Mouse (Mus musculus) hindbrain, postnatal 0 days (tissue): Measurements from ENCODE around the gene Mt3. TPM values are rescaled to one million over a fixed set of nuclear protein-coding genes. Genes with fewer than 3 reads are reported as not detected.

ENCODE experiments used
- ATAC-seq: fragments of 200-750 bp; cut with Nextera tagmentation; 2 replicates; pipeline ENCODE4 v1.8.0; 2017; ENCODE audit warnings: mild to moderate bottlenecking, moderate TSS enrichment, moderate library complexity
- DNase-seq: peaks from one replicate; pipeline ENCODE4 v3.0.0-alpha.2; 2015; ENCODE audit warnings: low spot score
- H3K27ac ChIP-seq: fragments of 300-500 bp; sonication (generic); 2 replicates; pipeline ENCODE4 v1.5.1; 2014; ENCODE audit warnings: mild to moderate bottlenecking
- H3K27me3 ChIP-seq: fragments of 300-500 bp; sonication (generic); 2 replicates; pipeline ENCODE4 v1.6.1; 2014; ENCODE audit warnings: low read length, mixed read lengths; ENCODE audit not compliant: insufficient read depth
- H3K36me3 ChIP-seq: fragments of 300-500 bp; sonication (generic); 2 replicates; pipeline ENCODE4 v1.6.1; 2014; ENCODE audit warnings: low read length, mixed read lengths; ENCODE audit not compliant: insufficient read depth
- H3K4me1 ChIP-seq: fragments of 300-500 bp; sonication (generic); 2 replicates; pipeline ENCODE4 v1.6.1; 2014; ENCODE audit warnings: antibody characterized with exemption, low read length, mixed read lengths; ENCODE audit not compliant: insufficient read depth
- H3K4me2 ChIP-seq: fragments of 300-500 bp; sonication (generic); 2 replicates; pipeline ENCODE4 v1.6.1; 2014; ENCODE audit warnings: low read depth, mild to moderate bottlenecking, low read length, moderate library complexity, mixed read lengths
- H3K4me3 ChIP-seq: fragments of 300-500 bp; sonication (generic); 2 replicates; pipeline ENCODE4 v1.5.1; 2014; ENCODE audit warnings: low read length
- H3K9ac ChIP-seq: fragments of 300-500 bp; sonication (generic); replicated peaks from 2 replicates; pipeline ENCODE4 v1.6.1; 2014; ENCODE audit warnings: mild to moderate bottlenecking, low read length, moderate library complexity, mixed read lengths
- H3K9me3 ChIP-seq: fragments of 300-500 bp; sonication (generic); 2 replicates; pipeline ENCODE4 v1.6.1; 2016; ENCODE audit warnings: low read length, mixed read lengths
- CTCF ChIP-seq: IDR thresholded peaks from 2 replicates; pipeline ENCODE4 v1.5.1; 2016; ENCODE audit warnings: antibody characterized with exemption, control low read depth, low read depth
- WGBS: fragments of 180-500 bp; shearing (Covaris S2); extraction: QIAGEN DNeasy Blood & Tissue Kit; methylation state at CpG from one replicate; pipeline ENCODE4 v1.1.7; 2014; 5-methylcytosine and 5-hydroxymethylcytosine counted together
- polyA plus RNA-seq: library from polyadenylated mRNA; unstranded; fragments of >200 nt; fragmentation: Nextera tagmentation; extraction: Ambion mirVana; gene quantifications from 2 replicates; pipeline ENCODE4 v1.2.1, GENCODE M21; 2015
- total RNA-seq: library from RNA; depleted of rRNA; stranded (reverse); fragments of >200 nt; gene quantifications from 2 replicates; pipeline ENCODE4 v1.2.3, GENCODE M21; 2014

Gene Mt3
- total and polyA plus RNA-seq, 2 experiments from 2014 or later = 445 to 889 TPM

DNA sequence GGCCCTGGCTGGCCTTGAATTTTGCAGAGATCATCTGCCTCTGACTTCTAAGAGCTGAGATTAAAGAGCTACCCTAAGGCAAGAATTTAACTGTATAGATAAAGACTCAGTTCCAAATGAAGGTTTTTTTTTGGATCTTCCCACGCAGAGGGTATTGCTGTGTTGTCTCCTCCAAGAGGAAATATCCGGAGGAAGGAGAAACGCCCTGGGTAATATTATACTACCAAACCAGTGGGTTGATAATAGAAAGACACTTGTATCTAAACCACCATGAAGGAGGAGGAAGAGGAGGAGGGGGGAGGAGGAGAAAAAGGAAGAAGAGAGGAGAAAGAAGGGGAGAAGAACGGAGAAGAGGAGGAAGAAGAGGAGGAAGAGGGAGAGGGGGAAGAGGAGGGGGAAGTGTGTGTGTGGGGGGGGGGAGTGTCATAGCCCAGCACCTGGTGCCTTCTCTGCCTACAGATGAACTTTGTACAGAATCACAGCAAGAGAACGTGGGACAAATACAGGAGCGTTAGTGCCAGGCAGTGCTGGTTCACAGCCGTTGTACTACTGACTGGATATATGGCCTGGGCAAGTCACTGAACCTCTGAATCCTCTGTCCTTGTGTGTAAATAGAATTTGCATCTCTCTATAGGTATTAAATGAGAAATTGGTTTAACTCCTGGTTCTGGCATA is 25.4 kb downstream of the Mt3 start:
- H3K27ac ChIP-seq = no peak overlapping the region
- no peaks in the 10 kb centered on the region for H3K36me3 ChIP-seq
- no peak overlapping the region for H3K4me2 ChIP-seq
- DNase-seq = no peak
- no peak overlapping the region for H3K4me3 ChIP-seq
- peaks cover 2% of the 10 kb centered on the region for H3K4me1 ChIP-seq
- no peak overlapping the region for H3K9ac ChIP-seq
- TF ChIP-seq CTCF = no peak
- H3K27me3 ChIP-seq = peaks cover 21% of the 10 kb centered on the region
- WGBS = 74% methylated on average over 7 of the region's 7 CpGs
- no peaks in the 10 kb centered on the region for H3K9me3 ChIP-seq
- no peak for ATAC-seq

DNA sequence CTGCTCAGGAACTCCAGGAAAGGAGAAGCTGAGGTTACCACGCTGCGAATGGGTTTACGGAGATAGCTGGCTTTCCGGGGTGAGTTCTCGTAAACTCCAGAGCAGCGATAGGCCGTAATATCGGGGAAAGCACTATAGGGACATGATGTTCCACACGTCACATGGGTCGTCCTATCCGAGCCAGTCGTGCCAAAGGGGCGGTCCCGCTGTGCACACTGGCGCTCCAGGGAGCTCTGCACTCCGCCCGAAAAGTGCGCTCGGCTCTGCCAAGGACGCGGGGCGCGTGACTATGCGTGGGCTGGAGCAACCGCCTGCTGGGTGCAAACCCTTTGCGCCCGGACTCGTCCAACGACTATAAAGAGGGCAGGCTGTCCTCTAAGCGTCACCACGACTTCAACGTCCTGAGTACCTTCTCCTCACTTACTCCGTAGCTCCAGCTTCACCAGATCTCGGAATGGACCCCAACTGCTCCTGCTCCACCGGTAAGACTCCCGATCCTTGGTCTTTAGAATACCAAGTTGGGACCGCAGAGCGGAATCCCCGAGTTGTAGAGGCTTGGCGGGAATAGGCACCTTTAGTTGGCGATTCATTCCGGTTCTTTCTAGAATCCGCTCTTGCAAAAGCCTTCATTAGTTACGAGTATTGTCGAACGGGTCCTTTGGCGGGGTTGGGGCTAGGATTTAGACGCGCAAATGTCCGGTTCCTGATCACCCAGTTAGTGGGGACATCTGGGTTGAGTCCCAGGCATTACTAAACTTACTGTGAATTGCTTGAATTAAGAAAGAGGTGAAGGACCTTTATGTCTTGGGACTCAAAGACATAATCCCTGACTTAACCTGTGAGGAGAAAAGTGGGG is 26.7 kb downstream of the Mt3 start, which contains the start of gene Mt1:
Gene Mt1, plus strand, starts transcription at position 226 of the 856 bp plus-strand sequence.
- Histone ChIP-seq H3K9ac (peak within 1 kb of the TSS; percentile 61), H3K4me2 (peak within 1 kb of the TSS; percentile 86), H3K4me3 (peak within 1 kb of the TSS; percentile 49), H3K27me3 (peaks cover 19% of the 10 kb centered on the region), H3K27ac (peak within 1 kb of the TSS; percentile 72), H3K9me3 (no peaks in the 10 kb centered on the region), H3K36me3 (no peaks in the 10 kb centered on the region), H3K4me1 (peaks cover 5% of the 10 kb centered on the region; the same call in 1 of the 2 replicates)
- under 1% methylated on average over 50 of the region's 50 CpGs for WGBS
- DNase-seq (peak; percentile 94), ATAC-seq (peak; percentile 94)
- no peak for TF ChIP-seq CTCF

DNA sequence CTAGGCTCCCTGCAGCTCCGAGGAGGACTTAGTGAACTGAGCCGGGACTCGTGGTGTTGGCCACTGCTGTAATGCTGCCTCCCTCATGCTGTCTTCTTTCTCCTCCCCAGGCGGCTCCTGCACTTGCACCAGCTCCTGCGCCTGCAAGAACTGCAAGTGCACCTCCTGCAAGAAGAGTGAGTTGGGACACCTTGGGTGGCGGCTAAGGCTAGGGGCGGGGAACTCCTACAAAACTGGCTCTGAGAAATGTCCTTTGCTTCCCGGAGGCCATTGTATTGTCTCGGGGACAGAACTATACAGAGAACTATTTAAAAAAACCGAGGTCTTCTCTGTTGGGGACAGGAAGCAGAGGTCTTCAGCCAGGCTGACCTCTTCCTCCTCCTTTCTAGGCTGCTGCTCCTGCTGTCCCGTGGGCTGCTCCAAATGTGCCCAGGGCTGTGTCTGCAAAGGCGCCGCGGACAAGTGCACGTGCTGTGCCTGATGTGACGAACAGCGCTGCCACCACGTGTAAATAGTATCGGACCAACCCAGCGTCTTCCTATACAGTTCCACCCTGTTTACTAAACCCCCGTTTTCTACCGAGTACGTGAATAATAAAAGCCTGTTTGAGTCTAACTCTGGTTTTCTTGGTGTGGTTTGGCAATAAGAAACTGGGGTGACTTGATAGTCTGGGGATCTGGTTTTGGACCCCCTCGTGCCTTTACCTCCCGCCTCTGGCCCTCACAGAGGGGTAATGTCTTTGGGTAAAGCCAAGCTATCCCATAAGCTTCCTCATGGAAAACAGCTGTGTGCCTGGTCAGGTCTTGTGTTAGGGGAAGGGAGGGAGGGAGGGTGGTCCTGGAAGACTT is 27.5 kb downstream of the Mt3 start:
- no peaks in the 10 kb centered on the region for H3K9me3 ChIP-seq
- H3K27me3 ChIP-seq = peaks cover 17% of the 10 kb centered on the region
- 3% methylated on average over 25 of the region's 25 CpGs for WGBS
- peaks cover 5% of the 10 kb centered on the region; the same call in 1 of the 2 replicates for H3K4me1 ChIP-seq
- H3K9ac ChIP-seq = peak overlapping the region; percentile 61
- peak overlapping the region; percentile 49 for H3K4me3 ChIP-seq
- DNase-seq (no peak), ATAC-seq (no peak)
- peak overlapping the region; percentile 86 for H3K4me2 ChIP-seq
- no peak for TF ChIP-seq CTCF
- H3K36me3 ChIP-seq = no peaks in the 10 kb centered on the region
- peak overlapping the region; percentile 72 for H3K27ac ChIP-seq

DNA sequence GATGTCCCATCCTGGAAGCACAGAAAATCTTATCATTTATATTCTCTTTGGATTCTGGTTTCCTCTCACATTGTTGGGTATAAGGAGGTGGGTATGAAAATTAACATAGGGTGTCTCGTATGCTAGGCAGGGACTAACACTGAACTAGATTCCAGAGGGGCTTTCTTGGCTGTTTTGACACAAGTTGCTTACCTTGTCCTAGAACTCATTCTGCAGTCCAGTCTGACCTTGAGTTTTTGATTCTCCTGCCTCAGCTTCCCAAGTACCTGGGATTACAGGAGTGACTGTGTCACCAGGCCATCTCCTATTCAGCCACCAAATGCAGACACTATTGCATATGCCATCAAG is 28.1 kb downstream of the Mt3 start:
- peaks cover 16% of the 10 kb centered on the region for H3K27me3 ChIP-seq
- no peak overlapping the region for H3K27ac ChIP-seq
- no peaks in the 10 kb centered on the region for H3K36me3 ChIP-seq
- WGBS = 85% methylated on average over 1 of the region's 1 CpGs
- H3K4me3 ChIP-seq = peak overlapping the region; percentile 49
- H3K9ac ChIP-seq = no peak overlapping the region; the same call in 1 of the 2 replicates
- DNase-seq = no peak
- TF ChIP-seq CTCF = no peak
- ATAC-seq = no peak
- H3K4me1 ChIP-seq = peaks cover 5% of the 10 kb centered on the region; the same call in 1 of the 2 replicates
- H3K4me2 ChIP-seq = peak overlapping the region; percentile 86
- no peaks in the 10 kb centered on the region for H3K9me3 ChIP-seq

DNA sequence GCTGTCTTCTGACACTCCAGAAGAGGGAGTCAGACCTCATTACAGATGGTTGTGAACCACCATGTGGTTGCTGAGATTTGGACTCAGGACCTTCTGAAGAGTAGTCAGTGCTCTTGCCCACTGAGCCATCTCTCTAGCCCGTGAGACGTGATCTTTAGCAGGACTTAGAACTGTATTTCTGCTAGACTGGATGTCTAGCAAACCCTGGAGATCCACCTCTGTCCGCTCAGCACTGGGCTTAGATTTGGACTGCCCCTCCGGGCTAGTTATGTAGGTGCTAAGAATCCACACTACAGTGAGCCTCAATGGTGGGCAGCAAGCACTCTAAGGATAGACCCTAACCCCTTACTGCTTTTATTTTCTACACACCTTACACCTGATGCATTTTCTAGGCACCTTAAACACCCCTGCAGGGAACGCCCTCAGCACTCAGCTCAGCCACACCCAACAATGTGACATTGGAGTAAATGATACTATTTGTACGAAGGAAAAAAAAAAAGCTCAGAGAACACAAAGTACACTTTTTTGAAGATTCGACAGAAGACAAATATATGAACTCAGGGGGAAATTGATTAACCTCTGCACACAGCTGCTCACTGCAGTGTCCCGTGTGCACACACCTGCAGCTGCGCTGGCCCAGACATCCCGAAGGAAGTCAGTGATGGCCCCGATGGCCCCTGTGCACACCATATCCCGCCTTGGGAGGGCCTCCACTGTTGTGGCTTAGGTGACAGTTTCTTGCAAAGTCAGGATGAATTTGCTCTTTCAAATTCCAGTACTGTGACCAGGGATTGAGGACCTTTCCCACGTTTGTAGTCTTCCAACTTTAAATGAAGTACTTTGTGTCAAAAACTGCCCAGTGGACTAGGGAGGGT is 29.9 kb downstream of the Mt3 start:
- 76% methylated on average over 13 of the region's 13 CpGs for WGBS
- H3K4me3 ChIP-seq = peak overlapping the region; percentile 18; the same call in 1 of the 2 replicates
- no peaks in the 10 kb centered on the region for H3K36me3 ChIP-seq
- H3K27me3 ChIP-seq = peaks cover 16% of the 10 kb centered on the region
- peaks cover 5% of the 10 kb centered on the region; the same call in 1 of the 2 replicates for H3K4me1 ChIP-seq
- H3K9me3 ChIP-seq = no peaks in the 10 kb centered on the region
- DNase-seq (no peak), ATAC-seq (no peak)
- TF ChIP-seq CTCF = no peak
- H3K27ac ChIP-seq = no peak overlapping the region
- H3K9ac ChIP-seq = no peak overlapping the region
- H3K4me2 ChIP-seq = peak overlapping the region; percentile 50; the same call in 1 of the 2 replicates
